Mouse (Mus musculus): ENCODE measurements around the gene She.

She gene

GRCm38 (mm10) chr3:89863716-89864509 lies 32.7 kb downstream of the She start:
- DNase-seq (ENCODE audit: low spot score) = no peak

- DNase-seq (ENCODE audit: low spot score) = no peak
Observed at GRCm38 (mm10) chr3:89865020-89865419, 33.9 kb downstream of the She start.

- DNase-seq (ENCODE audit: low spot score) = no peak
Observed at GRCm38 (mm10) chr3:89865764-89866163, 34.6 kb downstream of the She start.

- DNase-seq (ENCODE audit: low spot score) = no peak
Observed at GRCm38 (mm10) chr3:89867651-89868050, 36.5 kb downstream of the She start.

GRCm38 (mm10) chr3:89868357-89868756 lies 37.2 kb downstream of the She start:
- no peak for DNase-seq (ENCODE audit: low spot score)

GRCm38 (mm10) chr3:89868956-89869355 lies 37.8 kb downstream of the She start:
- no peak for DNase-seq (ENCODE audit: low spot score)

GRCm38 (mm10) chr3:89869556-89869955 lies 38.4 kb downstream of the She start:
- DNase-seq (ENCODE audit: low spot score) = no peak

GRCm38 (mm10) chr3:89870472-89871271 lies 39.5 kb downstream of the She start:
- DNase-seq (ENCODE audit: low spot score) = no peak

- no peak for DNase-seq (ENCODE audit: low spot score)
Observed at GRCm38 (mm10) chr3:89871339-89871914, 40.3 kb downstream of the She start.

GRCm38 (mm10) chr3:89872209-89872608 lies 41.0 kb downstream of the She start:
- no peak for DNase-seq (ENCODE audit: low spot score)

GRCm38 (mm10) chr3:89872684-89873083 lies 41.5 kb downstream of the She start:
- no peak for DNase-seq (ENCODE audit: low spot score)

GRCm38 (mm10) chr3:89874076-89874475 lies 42.9 kb downstream of the She start:
- no peak for DNase-seq (ENCODE audit: low spot score)

- DNase-seq (ENCODE audit: low spot score) = no peak
Observed at GRCm38 (mm10) chr3:89875021-89875420, 43.9 kb downstream of the She start.

- DNase-seq (ENCODE audit: low spot score) = no peak
Observed at GRCm38 (mm10) chr3:89875781-89876180, 44.6 kb downstream of the She start.

- DNase-seq (ENCODE audit: low spot score) = no peak
Observed at GRCm38 (mm10) chr3:89876469-89876868, 45.3 kb downstream of the She start.

- DNase-seq (ENCODE audit: low spot score) = no peak
Observed at GRCm38 (mm10) chr3:89877129-89877528, 46.0 kb downstream of the She start.

- DNase-seq (ENCODE audit: low spot score) = no peak
Observed at GRCm38 (mm10) chr3:89878456-89878855, 47.3 kb downstream of the She start.

- DNase-seq (ENCODE audit: low spot score) = no peak
Observed at GRCm38 (mm10) chr3:89879326-89879725, 48.2 kb downstream of the She start.

- no peak for DNase-seq (ENCODE audit: low spot score)
Observed at GRCm38 (mm10) chr3:89880036-89880851, 49.1 kb downstream of the She start.

GRCm38 (mm10) chr3:89882556-89883181 lies 51.5 kb downstream of the She start:
- no peak for DNase-seq (ENCODE audit: low spot score)

- DNase-seq (ENCODE audit: low spot score) = no peak
Observed at GRCm38 (mm10) chr3:89883582-89884041, 52.4 kb downstream of the She start.
